Mouse (Mus musculus): ENCODE results near the gene Sik1.

DNA sequence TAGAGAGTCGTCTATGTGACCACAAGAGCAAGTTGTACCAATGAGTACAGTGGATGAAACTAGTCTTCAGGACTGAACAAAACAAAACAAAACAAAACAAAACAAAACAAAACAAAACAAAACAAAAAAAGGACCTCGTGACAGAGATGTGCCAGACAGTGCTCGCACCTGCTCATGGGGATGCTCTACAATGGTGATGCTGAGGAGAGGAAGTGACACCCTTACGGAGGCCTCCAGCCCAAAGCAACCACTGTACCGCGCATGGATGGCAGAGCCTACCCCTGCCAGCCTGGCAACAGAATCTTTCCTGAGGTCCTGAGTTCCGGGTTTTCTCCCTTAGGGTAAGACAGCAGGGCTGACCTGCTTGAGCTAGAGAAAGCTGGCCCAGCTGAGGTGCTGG is 46.5 kb downstream of the Sik1 start:
- TF ChIP-seq POLR2A (IDR thresholded peaks at IDR 0.05; ENCODE audit: control insufficient read depth, extremely low read depth, insufficient read depth, low read length, poor library complexity) (no peak), CTCF (IDR thresholded peaks at IDR 0.05; ENCODE audit: borderline replicate concordance, control insufficient read depth, extremely low read depth, insufficient read depth, low read length, poor library complexity) (no peak)

Measured in thymus, adult 2 months (tissue).